Mouse (Mus musculus): ENCODE results near the gene Hspbap1. TPM values are rescaled to one million over a fixed set of nuclear protein-coding genes. Genes with fewer than 3 reads are reported as not detected.

Hspbap1 gene
- total RNA-seq, 2 experiments from 2014 or later, result 6.1 to 6.6 TPM

GRCm38 (mm10) chr16:35763590-35764296 is 6.4 kb upstream of the Hspbap1 start:
- peak; percentile 82 for ATAC-seq (ENCODE audit: poor library complexity, severe bottlenecking)

- no peak for ATAC-seq (ENCODE audit: poor library complexity, severe bottlenecking)
These were observed 5.2 kb upstream of the Hspbap1 start for GRCm38 (mm10) chr16:35764941-35765340.

- ATAC-seq (ENCODE audit: poor library complexity, severe bottlenecking), result peak; percentile 10; the same call in 1 of the 2 replicates
These were observed 4.7 kb upstream of the Hspbap1 start for GRCm38 (mm10) chr16:35765449-35765848.

- no peak for ATAC-seq (ENCODE audit: poor library complexity, severe bottlenecking)
These were observed 3.8 kb upstream of the Hspbap1 start for GRCm38 (mm10) chr16:35766366-35766765.

DNA sequence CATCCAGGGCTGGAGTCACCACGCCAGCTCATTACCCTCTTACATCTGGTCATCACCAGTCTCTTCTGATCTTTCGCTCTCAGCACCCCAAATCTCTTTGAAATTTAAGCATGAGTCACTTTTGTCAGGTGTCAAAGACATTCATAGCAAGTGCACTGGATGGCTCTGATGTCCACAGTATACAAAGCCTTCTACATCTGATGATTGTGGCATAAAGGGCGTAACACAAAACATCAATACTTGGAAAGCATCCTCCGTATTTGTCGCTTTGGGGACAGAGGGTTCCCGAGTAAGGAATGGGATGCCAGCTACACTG is 1.7 kb upstream of the Hspbap1 start:
- no peak for ATAC-seq (ENCODE audit: poor library complexity, severe bottlenecking)

GRCm38 (mm10) chr16:35768785-35769642 is 1.2 kb upstream of the Hspbap1 start, which contains the start of gene Dirc2:
Gene Dirc2, minus strand, starts transcription at chr16:35769356.
- ATAC-seq (ENCODE audit: poor library complexity, severe bottlenecking), result peak; percentile 51

DNA sequence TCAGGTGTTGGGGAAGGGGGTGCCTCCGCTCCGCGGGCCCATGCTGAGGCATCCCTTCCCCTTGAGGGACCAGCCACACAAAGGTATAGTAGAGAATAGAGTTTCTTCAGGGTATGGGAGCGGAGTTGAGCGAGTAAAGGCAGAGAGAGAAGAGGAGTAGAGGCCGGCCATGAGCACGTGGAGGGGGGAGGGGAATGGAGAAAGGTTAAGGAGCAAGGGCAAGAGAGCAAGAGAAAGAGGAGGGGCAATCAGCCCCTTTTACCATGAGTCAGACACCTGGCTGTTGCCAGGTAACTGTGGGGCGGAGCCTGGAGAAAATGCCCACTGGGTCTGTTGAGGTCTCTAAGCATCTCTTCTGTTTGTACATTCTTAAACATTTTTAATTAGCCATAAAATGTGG is 966 bp downstream of the Hspbap1 start:
- no peak for ATAC-seq (ENCODE audit: poor library complexity, severe bottlenecking)

- no peak for ATAC-seq (ENCODE audit: poor library complexity, severe bottlenecking)
These were observed 1.4 kb downstream of the Hspbap1 start for GRCm38 (mm10) chr16:35771606-35772005.

- no peak for ATAC-seq (ENCODE audit: poor library complexity, severe bottlenecking)
These were observed 2.4 kb downstream of the Hspbap1 start for GRCm38 (mm10) chr16:35772598-35772997.

DNA sequence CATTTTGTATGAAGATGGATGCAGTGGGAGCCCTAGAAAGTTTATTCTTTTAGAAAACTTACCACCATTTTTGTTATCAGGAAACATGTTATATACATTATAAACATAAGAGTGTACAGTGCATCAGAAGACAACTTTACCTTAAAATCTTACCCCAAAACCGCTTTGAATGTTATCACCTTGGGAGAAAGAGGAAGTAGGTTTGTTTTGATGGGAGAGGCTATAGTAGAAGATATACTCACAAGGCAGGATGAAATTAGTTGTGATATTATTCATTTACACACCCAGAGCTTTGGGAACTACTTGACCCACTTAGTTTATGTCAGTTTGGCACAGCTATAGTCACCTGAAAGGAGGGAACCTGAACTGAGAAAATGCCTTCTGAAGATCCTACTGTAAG is 5.7 kb downstream of the Hspbap1 start:
- ATAC-seq (ENCODE audit: poor library complexity, severe bottlenecking), result peak; percentile 41; the same call in 1 of the 2 replicates

GRCm38 (mm10) chr16:35776737-35777136 is 6.6 kb downstream of the Hspbap1 start:
- peak; percentile 89 for ATAC-seq (ENCODE audit: poor library complexity, severe bottlenecking)

DNA sequence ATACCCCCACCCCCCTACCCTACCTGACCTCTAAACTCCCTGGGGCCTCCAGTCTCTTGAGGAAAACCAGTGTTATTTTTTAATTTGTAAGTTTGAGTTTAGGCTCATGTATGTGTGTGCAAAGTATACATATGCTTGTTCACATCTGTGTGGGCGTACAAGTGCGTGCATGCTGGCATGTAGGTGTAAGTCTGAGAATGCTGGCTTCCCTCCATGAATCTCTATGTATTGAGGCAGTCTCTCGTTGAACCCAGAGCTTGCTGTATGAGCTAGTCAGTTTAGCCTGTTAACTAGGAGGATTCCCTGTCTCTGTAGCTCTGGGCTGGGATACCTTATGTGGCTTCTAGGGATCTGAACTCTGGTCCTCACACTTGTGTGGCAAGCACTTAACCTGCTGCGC is 7.6 kb downstream of the Hspbap1 start:
- ATAC-seq (ENCODE audit: poor library complexity, severe bottlenecking), result no peak

- ATAC-seq (ENCODE audit: poor library complexity, severe bottlenecking), result no peak
These were observed 9.5 kb downstream of the Hspbap1 start for GRCm38 (mm10) chr16:35779681-35780080.

- no peak for ATAC-seq (ENCODE audit: poor library complexity, severe bottlenecking)
These were observed 10.9 kb downstream of the Hspbap1 start for GRCm38 (mm10) chr16:35781096-35781495.

GRCm38 (mm10) chr16:35781651-35782050 is 11.5 kb downstream of the Hspbap1 start:
- no peak for ATAC-seq (ENCODE audit: poor library complexity, severe bottlenecking)

DNA sequence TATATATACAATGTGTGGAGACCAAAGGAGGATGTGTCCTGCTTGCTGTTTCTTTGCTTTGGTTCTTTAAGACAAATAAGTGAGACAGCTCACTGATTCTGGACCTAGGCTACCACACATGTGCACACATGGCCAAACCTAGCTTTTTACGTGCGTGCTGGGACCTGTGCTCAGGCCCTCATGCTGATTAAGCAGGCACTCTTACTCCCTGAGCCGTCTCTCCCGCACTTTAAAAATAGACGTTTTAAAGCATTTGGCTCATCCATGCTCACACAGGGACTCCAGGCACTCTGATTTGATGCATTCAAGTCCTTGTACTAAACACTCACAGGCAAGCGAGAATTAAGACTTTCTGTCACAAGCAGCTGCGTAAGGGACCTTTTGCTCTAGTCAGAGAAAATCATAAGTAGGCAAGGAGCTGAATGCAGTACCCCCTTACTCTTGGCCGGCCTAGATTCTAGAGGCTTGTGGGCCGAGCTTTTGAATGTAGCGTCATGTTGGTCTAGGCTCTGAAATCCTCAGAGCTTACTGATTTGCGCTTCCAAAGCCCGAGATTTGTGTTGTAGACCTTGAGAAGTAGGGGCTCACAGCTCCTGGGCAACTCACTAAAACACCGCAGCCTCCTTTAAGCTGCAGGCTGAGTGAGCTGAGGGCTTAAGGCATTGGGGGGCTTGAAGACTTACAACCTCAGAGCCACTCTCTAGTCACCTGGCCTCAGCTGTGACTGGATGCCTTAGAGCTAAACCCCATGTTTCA is 12.5 kb downstream of the Hspbap1 start:
- ATAC-seq (ENCODE audit: poor library complexity, severe bottlenecking), result no peak

DNA sequence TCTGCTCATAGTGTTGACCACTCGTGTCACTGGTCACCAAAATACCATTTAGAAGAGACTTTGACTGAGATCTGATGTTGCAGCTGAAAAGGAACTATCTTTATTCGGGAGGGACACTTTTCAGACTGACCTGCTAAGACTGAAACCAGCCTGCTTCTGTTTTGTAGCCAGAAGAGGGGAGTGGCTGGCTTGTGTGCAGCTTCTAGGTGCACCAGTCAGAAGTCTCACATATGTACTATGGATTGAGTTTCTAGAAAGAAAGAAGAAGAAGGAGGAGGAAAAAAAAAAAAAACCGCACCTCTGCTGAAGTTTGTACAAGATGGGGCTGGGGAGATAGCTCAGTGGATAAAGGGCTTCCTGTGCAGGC is 13.0 kb downstream of the Hspbap1 start:
- peak; percentile 56 for ATAC-seq (ENCODE audit: poor library complexity, severe bottlenecking)

GRCm38 (mm10) chr16:35784134-35784725 is 14.1 kb downstream of the Hspbap1 start:
- ATAC-seq (ENCODE audit: poor library complexity, severe bottlenecking), result peak; percentile 57

GRCm38 (mm10) chr16:35787163-35787562 is 17.0 kb downstream of the Hspbap1 start:
- ATAC-seq (ENCODE audit: poor library complexity, severe bottlenecking), result no peak

GRCm38 (mm10) chr16:35787568-35788189 is 17.5 kb downstream of the Hspbap1 start:
- no peak for ATAC-seq (ENCODE audit: poor library complexity, severe bottlenecking)

GRCm38 (mm10) chr16:35788330-35788729 is 18.2 kb downstream of the Hspbap1 start:
- ATAC-seq (ENCODE audit: poor library complexity, severe bottlenecking), result no peak
